Mouse (Mus musculus) G1E (cell line): ENCODE measurements around the gene Ginm1. TPM values are rescaled to one million over a fixed set of nuclear protein-coding genes. Genes with fewer than 3 reads are reported as not detected.

ENCODE experiments used
- ATAC-seq: 2 replicates; pipeline ENCODE4 v1.8.0; 2016; ENCODE audit warnings: mild to moderate bottlenecking; ENCODE audit not compliant: insufficient number of reproducible peaks, poor library complexity, low FRiP score, severe bottlenecking; ENCODE audit errors: extremely low read depth
- DNase-seq: peaks from one replicate; pipeline ENCODE4 v3.0.0; 2012; ENCODE audit warnings: low spot score
- H3K27me3 ChIP-seq: 2 replicates; pipeline ENCODE4 v1.6.1; 2012; ENCODE audit warnings: mild to moderate bottlenecking, low read length, inconsistent platforms; ENCODE audit not compliant: insufficient read depth
- H3K36me3 ChIP-seq: replicated peaks from 2 replicates; pipeline ENCODE3; 2012; ENCODE audit warnings: mild to moderate bottlenecking, inconsistent platforms
- H3K4me1 ChIP-seq: 2 replicates; pipeline ENCODE4 v1.6.1; 2012; ENCODE audit warnings: low read depth, low read length, inconsistent platforms, mixed read lengths; ENCODE audit not compliant: insufficient read depth
- H3K4me3 ChIP-seq: 2 replicates; pipeline ENCODE4 v1.5.1; 2012; ENCODE audit warnings: low read depth, mild to moderate bottlenecking, inconsistent platforms, low read length, moderate library complexity, mixed read lengths
- H3K9me3 ChIP-seq: replicated peaks from 2 replicates; pipeline ENCODE4 v1.6.1; 2012; ENCODE audit warnings: inconsistent platforms
- CTCF ChIP-seq: IDR thresholded peaks from 2 replicates; pipeline ENCODE4 v1.5.1; 2012; ENCODE audit warnings: low read depth, low read length, inconsistent platforms, mixed read lengths
- GATA1 ChIP-seq: IDR thresholded peaks from 2 replicates; pipeline ENCODE4 v1.6.1; 2012; ENCODE audit warnings: borderline replicate concordance, low read length, inconsistent platforms, mixed read lengths
- GATA2 ChIP-seq: IDR thresholded peaks from 2 replicates; pipeline ENCODE4 v1.6.1; 2012; ENCODE audit warnings: low read depth, low read length, inconsistent platforms, borderline replicate concordance
- POLR2AphosphoS5 ChIP-seq: IDR thresholded peaks from 2 replicates; pipeline ENCODE4 v1.6.1; 2012; ENCODE audit warnings: low read depth, low read length, inconsistent platforms; ENCODE audit not compliant: insufficient replicate concordance
- TAL1 ChIP-seq: conservative IDR thresholded peaks from 2 replicates; pipeline ENCODE4 v1.6.1; 2012; ENCODE audit warnings: low read depth, low read length, inconsistent platforms, mixed read lengths
- polyA plus RNA-seq: library from polyadenylated mRNA; stranded (reverse); fragments of >175 nt; gene quantifications from 2 replicates; pipeline ENCODE4 v1.2.3, GENCODE M21; 2012
- total RNA-seq, 2 experiments: library from RNA; stranded (forward) in 1 of 2; stranded (reverse) in 1 of 2; fragments of 200-1000 nt in 1 of 2; fragments of >200 nt in 1 of 2; fragmentation: Nextera tagmentation in 1 of 2; gene quantifications; 2 replicates each; pipeline ENCODE4 v1.2.3; 2014 to 2017

The Ginm1 gene
- total and polyA plus RNA-seq, 3 experiments, result 6.6 to 30.5 (median 26.6) TPM

DNA sequence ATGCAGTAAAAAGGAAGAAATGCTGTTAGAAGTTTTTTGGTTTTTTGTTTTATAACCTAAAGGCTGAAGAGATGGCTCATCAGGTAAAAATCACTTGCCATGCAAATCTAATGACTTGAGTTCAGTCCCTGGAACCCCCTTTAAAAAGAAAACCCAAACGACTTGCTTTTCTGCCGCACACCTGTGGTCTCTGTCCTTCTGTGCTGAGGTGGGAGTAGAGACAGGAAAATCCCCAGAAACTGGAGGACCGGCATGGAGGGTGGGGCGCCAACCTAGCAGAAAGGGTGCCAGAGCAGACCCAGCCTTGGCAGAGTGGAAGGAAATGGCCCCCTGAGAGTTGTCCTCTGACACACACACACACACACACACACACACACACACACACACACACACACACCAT lies 26.1 kb upstream of the Ginm1 start:
- no peak for TF ChIP-seq GATA2
- TF ChIP-seq GATA1, result no peak
- TF ChIP-seq POLR2AphosphoS5, result no peak
- TF ChIP-seq CTCF, result no peak
- TF ChIP-seq TAL1, result no peak
- no peaks in the 10 kb centered on the region for H3K9me3 ChIP-seq
- peaks cover 90% of the 10 kb centered on the region for H3K36me3 ChIP-seq
- DNase-seq (no peak), ATAC-seq (no peak)
- peaks cover 3% of the 10 kb centered on the region; the same call in 1 of the 2 replicates for H3K4me1 ChIP-seq
- no peaks in the 10 kb centered on the region for H3K27me3 ChIP-seq
- no peak overlapping the region for H3K4me3 ChIP-seq

GRCm38 (mm10) chr10:7816476-7816875 lies 23.9 kb upstream of the Ginm1 start:
- no peak for TF ChIP-seq GATA1
- no peak for TF ChIP-seq POLR2AphosphoS5
- TF ChIP-seq CTCF, result no peak
- TF ChIP-seq TAL1, result no peak
- TF ChIP-seq GATA2, result no peak
- DNase-seq (no peak), ATAC-seq (no peak)
- Histone ChIP-seq H3K27me3 (no peaks in the 10 kb centered on the region), H3K36me3 (peaks cover 88% of the 10 kb centered on the region), H3K4me1 (peaks cover 3% of the 10 kb centered on the region; the same call in 1 of the 2 replicates), H3K4me3 (no peak overlapping the region), H3K9me3 (no peaks in the 10 kb centered on the region)

GRCm38 (mm10) chr10:7809937-7810336 lies 17.3 kb upstream of the Ginm1 start:
- no peaks in the 10 kb centered on the region for H3K9me3 ChIP-seq
- DNase-seq (peak; percentile 6), ATAC-seq (no peak; the same call in 1 of the 2 replicates)
- peaks cover 3% of the 10 kb centered on the region; the same call in 1 of the 2 replicates for H3K4me1 ChIP-seq
- H3K27me3 ChIP-seq, result no peaks in the 10 kb centered on the region
- H3K4me3 ChIP-seq, result no peak overlapping the region
- H3K36me3 ChIP-seq, result peaks cover 82% of the 10 kb centered on the region
- TF ChIP-seq GATA1 (no peak), GATA2 (no peak), CTCF (peak; percentile 53)

DNA sequence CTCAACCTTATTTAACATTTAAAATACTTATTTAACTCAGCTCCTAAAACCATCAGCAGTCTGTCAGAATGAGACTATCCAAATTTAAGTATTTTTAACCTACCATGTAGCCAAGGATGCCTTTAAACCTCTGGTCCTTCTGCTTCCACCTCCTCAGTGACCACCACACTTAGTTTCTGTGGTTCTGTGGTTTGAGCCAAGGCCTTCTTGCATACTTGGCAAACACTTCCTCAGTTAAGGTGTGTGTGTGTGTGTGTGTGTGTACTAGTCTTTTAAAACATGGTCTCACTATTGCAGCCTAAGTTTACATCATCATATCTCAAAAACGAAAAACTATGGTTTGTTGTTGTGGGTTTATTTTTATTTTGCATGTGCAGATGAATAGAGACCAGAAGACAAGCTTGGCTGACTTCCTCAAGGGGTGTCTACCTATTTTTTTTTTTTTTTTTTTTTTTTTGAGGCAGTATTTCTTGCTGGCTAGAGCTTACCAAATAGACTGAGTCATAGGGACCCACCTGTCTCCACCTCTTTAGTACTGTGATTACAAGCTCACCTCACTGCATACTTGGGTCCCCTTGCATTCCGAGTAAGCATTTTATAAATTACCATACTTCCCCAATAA lies 10.0 kb upstream of the Ginm1 start:
- no peak for DNase-seq
- TF ChIP-seq GATA2 (no peak), TAL1 (no peak), GATA1 (no peak)
- no peaks in the 10 kb centered on the region for H3K9me3 ChIP-seq
- peaks cover 3% of the 10 kb centered on the region; the same call in 1 of the 2 replicates for H3K4me1 ChIP-seq
- no peaks in the 10 kb centered on the region for H3K27me3 ChIP-seq
- peaks cover 85% of the 10 kb centered on the region for H3K36me3 ChIP-seq
- no peak overlapping the region for H3K4me3 ChIP-seq
- ATAC-seq, result no peak

DNA sequence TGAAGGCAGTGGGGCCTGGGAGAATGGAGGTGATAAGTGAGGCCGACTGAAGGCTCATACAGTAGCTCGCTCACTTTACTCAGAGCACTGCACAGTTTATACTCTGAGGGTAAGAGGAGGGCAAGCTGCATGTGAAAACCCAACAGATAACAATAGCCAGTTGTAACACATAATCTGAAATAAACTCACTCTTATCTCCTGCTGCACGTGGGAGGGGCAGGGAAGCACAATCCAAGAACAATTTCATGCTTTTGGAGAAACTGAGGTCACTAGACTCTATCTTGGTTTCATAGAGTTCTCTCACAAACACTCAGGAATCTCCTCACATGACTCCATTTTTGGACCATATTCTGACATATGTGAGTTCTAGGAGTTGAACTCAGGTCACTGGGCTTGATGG lies 8.6 kb upstream of the Ginm1 start:
- TF ChIP-seq POLR2AphosphoS5 (no peak), GATA2 (no peak), TAL1 (no peak), CTCF (no peak), GATA1 (no peak)
- DNase-seq (no peak), ATAC-seq (no peak)
- Histone ChIP-seq H3K27me3 (no peaks in the 10 kb centered on the region), H3K36me3 (peaks cover 92% of the 10 kb centered on the region), H3K9me3 (no peaks in the 10 kb centered on the region), H3K4me1 (peaks cover 3% of the 10 kb centered on the region; the same call in 1 of the 2 replicates), H3K4me3 (no peak overlapping the region)

- Histone ChIP-seq H3K27me3 (no peaks in the 10 kb centered on the region), H3K36me3 (peaks cover 52% of the 10 kb centered on the region), H3K9me3 (no peaks in the 10 kb centered on the region), H3K4me1 (peaks cover 23% of the 10 kb centered on the region), H3K4me3 (peak overlapping the region; percentile 88)
- DNase-seq (no peak), ATAC-seq (0 out of 2 replicates have a peak, but pooled peaks have one; percentile 18)
- TF ChIP-seq GATA1, result no peak
These were observed 322 bp downstream of the Ginm1 start for GRCm38 (mm10) chr10:7792254-7792750.
